Mouse (Mus musculus) heart, postnatal 0 days (tissue): ENCODE data around the gene Adipoq.

ENCODE experiments used
- CTCF ChIP-seq: IDR thresholded peaks from 2 replicates; pipeline ENCODE4 v1.5.1; 2016; ENCODE audit warnings: antibody characterized with exemption, control low read depth, low read depth
- EP300 ChIP-seq: IDR thresholded peaks from 2 replicates; pipeline ENCODE4 v1.6.1; 2016; ENCODE audit warnings: antibody characterized with exemption, low read depth

GRCm38 (mm10) chr16:23201498-23201897 lies 55.2 kb downstream of the Adipoq start:
- TF ChIP-seq CTCF (no peak), EP300 (no peak)
